Mouse (Mus musculus) spleen, adult 10 weeks (tissue): ENCODE data around the gene Rad51c. TPM values are rescaled to one million over a fixed set of nuclear protein-coding genes. Genes with fewer than 3 reads are reported as not detected.

Experiments
- polyA plus RNA-seq: library from polyadenylated mRNA; stranded (reverse); fragments of 350-450 nt; fragmentation: Illumina TruSeq; extraction: RNeasy Lipid Tissue Mini Kit (QIAGEN cat#74804); gene quantifications from one replicate; pipeline ENCODE4 v1.2.3, GENCODE M21; 2015; ENCODE audit warnings: low replicate concordance; ENCODE audit not compliant: insufficient read depth

Gene Rad51c
- polyA plus RNA-seq: 6.5 TPM

GRCm38 (mm10) chr11:87404876-87405275, at the start of gene Rad51c, which contains the start of gene Tex14:
Rad51c (minus strand) TSS chr11:87404954.
Tex14 (plus strand) TSS chr11:87405065.

DNA sequence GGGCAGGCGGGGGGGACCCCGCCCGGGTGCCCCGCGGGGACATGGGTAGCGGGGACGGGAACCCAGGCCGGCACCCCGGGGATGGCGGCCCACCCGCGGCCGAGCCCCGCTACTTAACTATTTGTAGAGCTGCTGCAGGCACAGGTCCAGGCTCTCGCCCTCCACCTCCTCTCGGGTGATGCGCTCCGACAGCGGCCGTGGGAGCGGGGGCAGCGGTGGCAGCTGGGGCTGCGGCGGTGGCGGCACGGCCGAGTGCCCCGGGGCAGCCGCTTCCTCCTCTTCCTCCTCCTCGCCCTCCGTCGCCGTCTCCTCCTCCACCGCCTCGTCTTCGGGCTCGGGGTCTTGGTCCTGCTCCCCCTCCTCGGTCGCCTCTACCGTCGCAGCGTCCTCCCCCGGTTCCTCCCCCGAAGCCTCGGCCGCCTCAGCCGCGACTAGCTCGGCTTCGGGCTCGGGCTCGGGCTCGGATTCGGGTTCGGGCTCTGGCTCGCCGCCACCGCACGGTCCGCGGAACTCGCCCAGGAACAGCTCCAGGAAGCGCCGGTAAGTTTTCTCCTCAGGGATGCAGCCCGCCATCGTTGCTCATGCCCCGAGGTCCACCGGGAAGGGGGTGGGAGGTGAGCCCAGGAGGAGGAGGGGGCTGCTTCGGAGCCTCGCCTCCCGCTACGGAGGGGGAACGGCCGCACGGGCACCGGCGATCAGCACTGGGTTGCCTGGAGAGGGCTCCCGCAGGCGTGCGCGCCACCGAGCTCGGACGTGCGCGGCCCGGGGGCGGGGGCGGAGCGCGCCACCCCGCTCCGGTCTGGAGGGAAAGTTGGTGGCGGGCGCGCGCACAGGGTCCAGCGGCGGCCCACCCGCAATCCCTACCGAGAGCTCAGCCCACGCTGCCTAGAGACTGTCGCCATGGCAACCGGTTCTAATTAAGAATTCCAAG, 46.2 kb downstream of the Rad51c start, which contains the start of gene Ppm1e:
Gene Ppm1e (minus strand): TSS at position 693 of the 931 bp plus-strand sequence.

Other genes with a start within 250 kb of the Rad51c start
- 5.5 TPM for gene Ppm1e, start 45.9 kb downstream of the Rad51c start, polyA plus RNA-seq
- 0.81 TPM for gene Tex14, start 111 bp upstream of the Rad51c start, polyA plus RNA-seq
- gene Gm11492, start 161.7 kb upstream of the Rad51c start, polyA plus RNA-seq: not detected
- 63.5 TPM for gene Sept4, start 163.9 kb upstream of the Rad51c start, polyA plus RNA-seq
- gene Mtmr4, start 187.2 kb upstream of the Rad51c start, polyA plus RNA-seq: 43.3 TPM
- 0.08 TPM for gene Hsf5, start 212.2 kb upstream of the Rad51c start, polyA plus RNA-seq